Mouse (Mus musculus): ENCODE measurements around the gene Ubqln1. TPM values are rescaled to one million over a fixed set of nuclear protein-coding genes. Genes with fewer than 3 reads are reported as not detected.

Gene Ubqln1
- 142 and 154 TPM in 2 replicates for polyA plus RNA-seq (2015; fragmentation: Nextera tagmentation; extraction: Ambion mirVana)

GRCm38 (mm10) chr13:58215592-58216341, at the start of gene Ubqln1:
TSS of gene Ubqln1 (minus strand) at chr13:58215653.
- no peaks in the 10 kb centered on the region for H3K27me3 ChIP-seq
- H3K4me2 ChIP-seq, result peak within 1 kb of the TSS; percentile 86
- peak within 1 kb of the TSS; percentile 92 for H3K27ac ChIP-seq (replicated peaks)
- no peaks in the 10 kb centered on the region for H3K9me3 ChIP-seq
- H3K36me3 ChIP-seq, result no peaks in the 10 kb centered on the region
- H3K9ac ChIP-seq, result peak within 1 kb of the TSS; percentile 97
- H3K4me3 ChIP-seq, result peak within 1 kb of the TSS; percentile 95
- peaks cover 34% of the 10 kb centered on the region for H3K4me1 ChIP-seq (replicated peaks)
- WGBS, result 4% methylated on average over 60 of the region's 62 CpGs
- ATAC-seq (ENCODE audit: low read depth), result peak; percentile 96

DNA sequence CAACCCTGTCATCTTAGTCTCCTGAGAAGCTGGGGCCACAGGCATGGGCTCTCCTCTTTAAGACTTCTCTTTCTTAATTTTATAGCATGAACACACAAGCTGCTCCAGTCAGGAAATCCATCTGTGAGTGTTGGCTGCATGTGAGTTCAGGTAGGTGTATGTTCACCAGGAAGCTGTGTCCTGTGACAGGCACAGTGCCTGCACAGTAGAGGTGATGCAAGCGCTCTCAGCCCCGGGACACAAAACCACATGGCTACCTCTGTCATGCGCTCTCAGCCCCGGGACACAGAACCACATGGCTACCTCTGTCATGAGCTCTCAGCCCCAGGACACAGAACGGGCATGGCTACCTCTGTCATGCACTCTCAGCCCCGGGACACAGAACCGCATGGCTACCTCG, 48.1 kb upstream of the Ubqln1 start:
- H3K9me3 ChIP-seq, result no peaks in the 10 kb centered on the region
- H3K4me3 ChIP-seq, result no peak overlapping the region
- H3K9ac ChIP-seq, result no peak overlapping the region
- H3K4me1 ChIP-seq (replicated peaks), result no peaks in the 10 kb centered on the region
- ATAC-seq (ENCODE audit: low read depth), result no peak
- H3K4me2 ChIP-seq, result no peak overlapping the region
- no peak overlapping the region for H3K27ac ChIP-seq (replicated peaks)
- H3K36me3 ChIP-seq, result peaks cover 26% of the 10 kb centered on the region
- WGBS, result 87% methylated on average over 8 of the region's 8 CpGs
- no peaks in the 10 kb centered on the region for H3K27me3 ChIP-seq

- no peak overlapping the region for H3K4me3 ChIP-seq
- H3K27me3 ChIP-seq, result no peaks in the 10 kb centered on the region
- no peaks in the 10 kb centered on the region for H3K4me1 ChIP-seq (replicated peaks)
- no peak for ATAC-seq (ENCODE audit: low read depth)
- no peak overlapping the region for H3K27ac ChIP-seq (replicated peaks)
- 85% methylated on average over 4 of the region's 4 CpGs for WGBS
- H3K4me2 ChIP-seq, result no peak overlapping the region
- H3K9me3 ChIP-seq, result no peaks in the 10 kb centered on the region
- peaks cover 35% of the 10 kb centered on the region for H3K36me3 ChIP-seq
- H3K9ac ChIP-seq, result no peak overlapping the region
Measured at GRCm38 (mm10) chr13:58261674-58262073, 46.2 kb upstream of the Ubqln1 start.

DNA sequence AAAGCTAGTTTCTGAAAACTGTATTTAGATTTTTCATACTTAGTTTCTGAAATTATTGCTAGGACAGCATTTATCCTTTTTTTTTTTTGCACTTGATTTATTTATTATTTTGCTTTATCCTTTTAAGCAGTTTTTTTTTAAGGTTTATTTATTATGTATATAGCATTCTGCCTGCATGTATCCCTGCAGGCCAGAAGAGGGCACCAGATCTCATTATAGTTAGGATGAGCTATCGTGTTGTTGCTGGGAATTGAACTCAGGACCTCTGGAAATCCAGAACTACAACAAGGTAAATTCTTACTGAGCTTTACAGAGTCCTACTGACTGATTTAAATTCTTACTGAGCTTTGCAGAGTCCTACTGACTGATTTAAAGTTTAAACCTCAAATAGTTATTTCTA, 37.8 kb upstream of the Ubqln1 start:
- Histone ChIP-seq H3K9me3 (no peaks in the 10 kb centered on the region), H3K4me3 (no peak overlapping the region), H3K27me3 (no peaks in the 10 kb centered on the region), H3K27ac (replicated peaks) (no peak overlapping the region), H3K4me2 (no peak overlapping the region), H3K9ac (no peak overlapping the region), H3K36me3 (peaks cover 43% of the 10 kb centered on the region), H3K4me1 (replicated peaks) (no peaks in the 10 kb centered on the region)
- WGBS, result 90% methylated on average over 1 of the region's 1 CpGs
- no peak for ATAC-seq (ENCODE audit: low read depth)

- no peak overlapping the region for H3K4me2 ChIP-seq
- no peaks in the 10 kb centered on the region for H3K4me1 ChIP-seq (replicated peaks)
- H3K36me3 ChIP-seq, result peaks cover 28% of the 10 kb centered on the region
- ATAC-seq (ENCODE audit: low read depth), result no peak
- H3K4me3 ChIP-seq, result no peak overlapping the region
- no peaks in the 10 kb centered on the region for H3K27me3 ChIP-seq
- WGBS, result 95% methylated on average over 5 of the region's 5 CpGs
- no peaks in the 10 kb centered on the region for H3K9me3 ChIP-seq
- H3K27ac ChIP-seq (replicated peaks), result no peak overlapping the region
- H3K9ac ChIP-seq, result no peak overlapping the region
Measured at GRCm38 (mm10) chr13:58248957-58249356, 33.5 kb upstream of the Ubqln1 start.

- Histone ChIP-seq H3K4me2 (no peak overlapping the region), H3K4me3 (no peak overlapping the region), H3K36me3 (peaks cover 13% of the 10 kb centered on the region), H3K9me3 (no peaks in the 10 kb centered on the region), H3K27ac (replicated peaks) (no peak overlapping the region), H3K27me3 (no peaks in the 10 kb centered on the region), H3K4me1 (replicated peaks) (no peaks in the 10 kb centered on the region), H3K9ac (no peak overlapping the region)
- ATAC-seq (ENCODE audit: low read depth), result no peak
- WGBS, result 85% methylated on average over 7 of the region's 7 CpGs
Measured at GRCm38 (mm10) chr13:58236536-58236935, 21.1 kb upstream of the Ubqln1 start.

- Histone ChIP-seq H3K4me2 (no peak overlapping the region), H3K9ac (no peak overlapping the region), H3K9me3 (no peaks in the 10 kb centered on the region), H3K27me3 (no peaks in the 10 kb centered on the region), H3K36me3 (no peaks in the 10 kb centered on the region), H3K4me1 (replicated peaks) (no peaks in the 10 kb centered on the region), H3K27ac (replicated peaks) (no peak overlapping the region), H3K4me3 (no peak overlapping the region)
- WGBS, result 52% methylated on average over 5 of the region's 5 CpGs
- no peak for ATAC-seq (ENCODE audit: low read depth)
Measured at GRCm38 (mm10) chr13:58232611-58233010, 17.2 kb upstream of the Ubqln1 start.

- Histone ChIP-seq H3K27me3 (no peaks in the 10 kb centered on the region), H3K4me2 (no peak overlapping the region), H3K4me3 (no peak overlapping the region), H3K9me3 (no peaks in the 10 kb centered on the region), H3K4me1 (replicated peaks) (no peaks in the 10 kb centered on the region), H3K9ac (no peak overlapping the region), H3K27ac (replicated peaks) (no peak overlapping the region), H3K36me3 (no peaks in the 10 kb centered on the region)
- ATAC-seq (ENCODE audit: low read depth), result no peak
- WGBS, result 90% methylated on average over 8 of the region's 8 CpGs
Measured at GRCm38 (mm10) chr13:58232070-58232469, 16.6 kb upstream of the Ubqln1 start.

DNA sequence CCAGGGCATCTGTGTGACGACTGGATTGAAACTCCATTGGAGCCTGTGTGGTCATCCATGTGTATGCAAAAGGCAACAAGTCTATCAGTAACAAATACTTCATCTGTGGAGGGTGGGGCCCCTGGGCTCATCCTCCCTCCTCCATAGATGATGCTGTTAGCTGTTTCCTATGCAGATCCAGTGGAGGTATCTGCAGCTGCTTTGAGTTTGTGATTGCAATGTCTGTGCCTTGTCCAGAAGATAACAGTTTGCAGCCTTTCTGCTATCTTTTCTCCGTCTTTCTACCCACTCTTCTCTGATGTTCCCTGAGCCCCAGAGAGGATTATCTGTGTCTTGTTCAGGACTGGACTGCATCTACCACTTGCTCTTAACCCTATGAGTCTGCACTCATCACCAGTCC, 13.2 kb upstream of the Ubqln1 start:
- no peaks in the 10 kb centered on the region for H3K27me3 ChIP-seq
- no peak overlapping the region for H3K4me2 ChIP-seq
- no peaks in the 10 kb centered on the region for H3K36me3 ChIP-seq
- H3K9ac ChIP-seq, result no peak overlapping the region
- 85% methylated on average over 2 of the region's 2 CpGs for WGBS
- H3K4me3 ChIP-seq, result no peak overlapping the region
- no peak for ATAC-seq (ENCODE audit: low read depth)
- no peaks in the 10 kb centered on the region for H3K9me3 ChIP-seq
- H3K4me1 ChIP-seq (replicated peaks), result no peaks in the 10 kb centered on the region
- no peak overlapping the region for H3K27ac ChIP-seq (replicated peaks)

GRCm38 (mm10) chr13:58225694-58226093, 10.2 kb upstream of the Ubqln1 start:
- Histone ChIP-seq H3K4me2 (no peak overlapping the region), H3K9ac (no peak overlapping the region), H3K9me3 (no peaks in the 10 kb centered on the region), H3K4me3 (no peak overlapping the region), H3K27me3 (no peaks in the 10 kb centered on the region), H3K27ac (replicated peaks) (no peak overlapping the region), H3K4me1 (replicated peaks) (no peaks in the 10 kb centered on the region), H3K36me3 (no peaks in the 10 kb centered on the region)
- no peak for ATAC-seq (ENCODE audit: low read depth)
- WGBS, result 74% methylated on average over 8 of the region's 8 CpGs

- H3K27ac ChIP-seq (replicated peaks), result no peak overlapping the region
- peaks cover 6% of the 10 kb centered on the region for H3K4me1 ChIP-seq (replicated peaks)
- no peak overlapping the region for H3K4me3 ChIP-seq
- no peak for ATAC-seq (ENCODE audit: low read depth)
- H3K27me3 ChIP-seq, result no peaks in the 10 kb centered on the region
- H3K9ac ChIP-seq, result no peak overlapping the region
- no peaks in the 10 kb centered on the region for H3K36me3 ChIP-seq
- H3K9me3 ChIP-seq, result no peaks in the 10 kb centered on the region
- 86% methylated on average over 3 of the region's 3 CpGs for WGBS
- H3K4me2 ChIP-seq, result no peak overlapping the region
Measured at GRCm38 (mm10) chr13:58220206-58220605, 4.8 kb upstream of the Ubqln1 start.

DNA sequence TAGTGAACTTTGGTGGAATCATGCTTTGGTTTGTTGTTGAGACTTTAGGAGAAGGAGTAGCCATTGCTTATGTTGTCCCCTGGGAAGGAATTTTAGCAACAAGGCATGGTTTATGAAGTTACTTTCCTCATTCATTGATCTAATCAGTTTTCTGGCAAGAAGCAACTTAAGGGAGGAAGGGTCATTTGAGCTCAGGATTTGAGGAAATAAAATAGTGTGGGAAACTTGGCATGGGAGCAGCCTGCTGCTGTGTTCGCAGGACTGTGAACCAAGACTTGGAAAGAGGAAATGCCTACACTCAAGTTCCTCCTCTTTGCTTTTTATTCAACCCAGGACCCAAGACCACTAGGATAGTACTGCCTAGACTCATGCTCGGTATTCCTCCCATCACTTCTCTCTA, 2.1 kb upstream of the Ubqln1 start:
- Histone ChIP-seq H3K9ac (no peak overlapping the region), H3K4me1 (replicated peaks) (peaks cover 26% of the 10 kb centered on the region), H3K27ac (replicated peaks) (no peak overlapping the region), H3K27me3 (no peaks in the 10 kb centered on the region), H3K9me3 (no peaks in the 10 kb centered on the region), H3K4me3 (no peak overlapping the region), H3K4me2 (no peak overlapping the region), H3K36me3 (no peaks in the 10 kb centered on the region)
- ATAC-seq (ENCODE audit: low read depth), result no peak
- WGBS, result 87% methylated on average over 2 of the region's 2 CpGs

GRCm38 (mm10) chr13:58216395-58216794, 942 bp upstream of the Ubqln1 start:
- H3K4me2 ChIP-seq, result peak overlapping the region; percentile 86
- no peak for ATAC-seq (ENCODE audit: low read depth)
- H3K9ac ChIP-seq, result peak overlapping the region; percentile 97
- H3K9me3 ChIP-seq, result no peaks in the 10 kb centered on the region
- no peaks in the 10 kb centered on the region for H3K27me3 ChIP-seq
- peak overlapping the region; percentile 95 for H3K4me3 ChIP-seq
- 93% methylated on average over 9 of the region's 9 CpGs for WGBS
- no peaks in the 10 kb centered on the region for H3K36me3 ChIP-seq
- H3K4me1 ChIP-seq (replicated peaks), result peaks cover 34% of the 10 kb centered on the region
- H3K27ac ChIP-seq (replicated peaks), result peak overlapping the region; percentile 92; the same call in 1 of the 2 replicates

Measured in neural tube, embryonic 13.5 days (tissue).